Mouse (Mus musculus) embryonic fibroblast, embryonic 13.5 days (primary cell): ENCODE results near the gene Cdc42se1. TPM values are rescaled to one million over a fixed set of nuclear protein-coding genes. Genes with fewer than 3 reads are reported as not detected.

Experiments used
- H3K27ac ChIP-seq: 2 replicates; pipeline ENCODE4 v1.5.1; 2012; ENCODE audit warnings: low read length, control low read depth, inconsistent platforms; ENCODE audit not compliant: insufficient read depth
- H3K4me1 ChIP-seq: 2 replicates; pipeline ENCODE4 v1.6.1; 2011; ENCODE audit warnings: low read length; ENCODE audit not compliant: control insufficient read depth, insufficient read depth
- H3K4me3 ChIP-seq: 2 replicates; pipeline ENCODE4 v1.5.1; 2011; ENCODE audit warnings: mild to moderate bottlenecking, control low read depth, low read length; ENCODE audit not compliant: insufficient read depth
- CTCF ChIP-seq: IDR thresholded peaks from 2 replicates; pipeline ENCODE4 v1.5.1; 2011; ENCODE audit warnings: mild to moderate bottlenecking, control low read depth, low read length, moderate library complexity, borderline replicate concordance; ENCODE audit not compliant: insufficient read depth
- POLR2A ChIP-seq: IDR thresholded peaks from 2 replicates; pipeline ENCODE4 v1.6.1; 2011; ENCODE audit warnings: low read depth, mild to moderate bottlenecking, control low read depth, low read length, moderate library complexity
- polyA plus RNA-seq: library from polyadenylated mRNA; stranded (reverse); fragments of >200 nt; gene quantifications from 2 replicates; pipeline ENCODE4 v1.2.4, GENCODE M21; 2011; ENCODE audit warnings: low read depth; ENCODE audit not compliant: missing spikeins, insufficient read length

Gene Cdc42se1
- polyA plus RNA-seq, 1 experiment, result 67.4 TPM

DNA sequence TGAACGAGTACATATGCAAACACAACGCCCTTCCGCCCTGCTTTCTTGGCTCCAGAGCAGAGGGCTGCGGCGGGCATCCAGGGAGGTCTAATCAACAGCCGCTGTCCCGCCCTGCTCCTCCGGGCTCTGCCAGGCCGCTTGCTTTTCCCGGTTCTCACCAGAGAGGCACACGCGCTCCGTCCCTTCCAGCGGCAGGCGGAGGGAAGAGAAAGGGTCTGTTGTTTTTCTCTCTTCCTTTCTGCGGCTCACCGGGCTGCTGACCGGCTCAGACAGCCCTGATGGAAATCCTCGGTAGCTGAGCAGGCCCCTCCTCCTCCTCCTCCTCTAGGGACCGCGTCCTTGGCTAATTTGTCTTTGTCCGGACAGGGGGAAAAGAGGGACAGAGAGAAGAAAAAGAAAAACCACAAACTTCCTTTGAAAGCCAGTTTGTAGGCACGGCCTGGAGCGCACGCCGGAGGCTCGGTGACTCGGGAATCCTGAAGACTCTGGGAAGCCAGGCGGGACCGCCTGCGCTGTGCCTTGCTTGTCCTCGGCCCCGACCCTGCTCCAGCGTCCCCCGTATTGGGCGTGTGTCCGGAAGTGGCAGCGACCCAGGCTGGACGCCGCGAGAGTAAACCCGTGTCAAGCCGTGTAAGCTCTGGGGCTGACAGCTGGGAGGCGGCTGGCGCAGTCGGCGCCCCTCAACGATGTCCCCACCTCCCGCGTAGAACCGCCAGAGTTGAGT lies 54.5 kb downstream of the Cdc42se1 start:
- H3K4me1 ChIP-seq, result no peaks in the 10 kb centered on the region
- H3K4me3 ChIP-seq, result peak overlapping the region; percentile 75
- H3K27ac ChIP-seq, result peak overlapping the region; percentile 97
- peak; percentile 74 for TF ChIP-seq POLR2A
- TF ChIP-seq CTCF, result peak; percentile 11; the same call in 1 of the 2 replicates

DNA sequence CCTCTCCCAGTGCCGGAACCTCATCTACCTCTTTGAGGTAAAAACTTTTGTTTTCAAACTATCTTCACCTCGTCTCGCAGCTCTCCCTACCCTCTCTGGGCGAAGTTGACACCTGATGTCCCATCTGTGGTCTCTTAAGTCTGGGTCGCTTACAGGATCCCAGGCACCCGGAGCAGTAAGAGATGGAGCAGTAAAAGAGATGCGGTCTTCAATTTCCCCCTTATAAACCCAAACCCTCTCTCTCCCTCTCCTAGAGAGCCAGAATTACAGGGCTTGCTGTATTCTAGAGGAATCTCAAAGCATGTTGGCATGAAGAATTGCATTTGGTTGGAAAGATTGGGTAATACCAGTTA lies 55.0 kb downstream of the Cdc42se1 start:
- peak overlapping the region; percentile 75 for H3K4me3 ChIP-seq
- peak overlapping the region; percentile 97 for H3K27ac ChIP-seq
- TF ChIP-seq CTCF, result no peak
- no peak for TF ChIP-seq POLR2A
- no peaks in the 10 kb centered on the region for H3K4me1 ChIP-seq

DNA sequence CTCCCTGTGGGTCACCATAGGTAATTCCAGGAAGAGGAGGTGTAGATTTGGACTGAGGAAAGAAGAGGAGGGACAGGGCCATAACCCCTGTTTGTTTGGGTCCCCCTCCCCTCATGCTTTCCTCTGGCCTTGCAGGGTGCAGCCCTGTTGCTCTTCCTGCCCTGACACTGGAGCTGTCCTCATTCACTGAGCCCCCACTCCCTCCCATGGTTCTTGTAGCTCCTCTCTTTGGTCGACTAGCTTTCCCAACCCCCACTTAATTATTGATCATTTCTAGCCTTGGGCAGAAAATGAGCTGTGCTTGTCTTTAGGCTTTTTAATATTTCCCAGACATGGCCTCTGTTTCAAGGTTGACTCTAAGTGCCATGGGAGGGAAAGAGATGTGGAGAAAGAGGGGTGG lies 55.5 kb downstream of the Cdc42se1 start:
- Histone ChIP-seq H3K4me1 (no peaks in the 10 kb centered on the region), H3K27ac (no peak overlapping the region), H3K4me3 (peak overlapping the region; percentile 75)
- no peak for TF ChIP-seq POLR2A
- TF ChIP-seq CTCF, result no peak

DNA sequence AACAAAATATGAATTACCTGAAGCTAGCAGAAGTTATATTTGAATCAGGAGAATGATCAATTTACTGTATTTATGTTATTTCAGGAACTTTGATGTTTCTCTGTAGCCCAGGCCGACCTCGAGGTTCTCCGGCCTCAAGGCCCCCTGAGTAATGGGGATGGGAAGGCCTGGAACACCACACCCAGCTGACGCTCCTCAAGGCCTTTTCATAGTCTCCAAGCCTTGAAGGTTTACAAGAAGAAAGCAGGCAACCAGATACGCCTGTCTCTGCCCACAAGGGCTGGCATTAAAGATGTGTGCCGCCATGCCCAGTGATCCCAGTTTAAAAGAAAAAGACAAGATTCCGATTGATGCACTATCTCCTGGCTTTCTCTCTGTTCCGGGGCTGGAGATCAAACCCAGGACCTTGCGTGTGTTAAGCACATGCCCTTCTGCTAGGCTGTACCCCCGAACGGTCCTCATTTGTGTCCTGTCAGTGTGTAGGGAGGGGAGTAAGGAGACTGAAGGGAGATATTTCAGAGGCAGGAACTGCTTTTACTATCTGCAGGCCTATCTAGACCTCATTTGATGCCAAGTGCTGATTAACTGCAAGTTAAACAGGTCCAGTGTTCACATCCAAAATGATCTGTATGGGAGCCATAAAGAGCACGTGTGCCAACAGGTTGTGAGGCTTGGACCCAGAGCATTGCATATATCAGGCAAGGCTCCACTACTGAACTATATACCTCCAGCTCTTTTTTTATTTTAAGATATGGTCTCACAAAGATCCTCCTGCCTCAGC lies 56.2 kb downstream of the Cdc42se1 start:
- H3K4me1 ChIP-seq, result no peaks in the 10 kb centered on the region
- TF ChIP-seq POLR2A, result no peak
- TF ChIP-seq CTCF, result no peak
- H3K4me3 ChIP-seq, result no peak overlapping the region
- no peak overlapping the region for H3K27ac ChIP-seq

DNA sequence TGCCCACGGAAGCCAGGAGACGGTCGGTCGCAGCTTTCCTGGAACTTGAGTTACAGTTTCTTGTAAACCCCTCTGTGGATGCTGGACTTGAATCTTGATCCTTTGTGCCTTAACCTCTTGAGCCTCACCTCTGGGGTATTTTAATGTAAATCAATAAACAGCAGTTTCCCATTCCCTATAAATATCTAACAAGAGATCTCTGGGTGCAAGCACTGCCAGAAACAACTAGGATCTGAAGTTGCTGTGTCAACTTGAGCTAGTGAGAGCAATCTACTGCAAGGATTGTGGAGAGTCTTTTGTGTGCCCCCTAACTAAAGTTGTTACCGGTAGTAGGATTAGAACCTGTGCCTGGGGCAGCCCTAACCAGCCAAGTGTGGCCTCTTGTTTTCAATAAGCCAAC lies 56.9 kb downstream of the Cdc42se1 start:
- H3K27ac ChIP-seq, result no peak overlapping the region
- no peak for TF ChIP-seq CTCF
- no peak for TF ChIP-seq POLR2A
- H3K4me3 ChIP-seq, result no peak overlapping the region
- no peaks in the 10 kb centered on the region for H3K4me1 ChIP-seq

Other genes starting within 250 kb of the Cdc42se1 start
- gene Zfp687, start 213.3 kb upstream of the Cdc42se1 start, polyA plus RNA-seq, result 18.4 and 20.2 TPM in 2 replicates
- gene Psmd4, start 186.1 kb upstream of the Cdc42se1 start, polyA plus RNA-seq, result 234 and 248 TPM in 2 replicates
- 73.5 and 78.1 TPM in 2 replicates for gene Pip5k1a, start 121.8 kb upstream of the Cdc42se1 start, polyA plus RNA-seq
- gene Vps72, start 117.7 kb upstream of the Cdc42se1 start, polyA plus RNA-seq, result 37.2 and 40.4 TPM in 2 replicates
- not detected in 2 replicates for gene Tmod4, start 104.3 kb upstream of the Cdc42se1 start, polyA plus RNA-seq
- gene Scnm1, start 94.7 kb upstream of the Cdc42se1 start, polyA plus RNA-seq, result 43.5 and 51.5 TPM in 2 replicates
- gene Lysmd1, start 94.6 kb upstream of the Cdc42se1 start, polyA plus RNA-seq, result 5.4 and 5.6 TPM in 2 replicates
- 0.47 TPM in 1 of 2 replicates, not detected in the other for gene Tnfaip8l2, start 86.4 kb upstream of the Cdc42se1 start, polyA plus RNA-seq
- gene Sema6c, start 68.3 kb upstream of the Cdc42se1 start, polyA plus RNA-seq, result 5.9 and 8.6 TPM in 2 replicates
- 16.1 and 22.7 TPM in 2 replicates for gene Gabpb2, start 10.8 kb upstream of the Cdc42se1 start, polyA plus RNA-seq
- 33.0 and 44.0 TPM in 2 replicates for gene Mllt11, start 3.4 kb downstream of the Cdc42se1 start, polyA plus RNA-seq
- not detected in 2 replicates for gene Gm128, start 12.9 kb downstream of the Cdc42se1 start, polyA plus RNA-seq
- not detected in 2 replicates for gene Bnipl, start 22.5 kb downstream of the Cdc42se1 start, polyA plus RNA-seq
- 25.5 and 26.9 TPM in 2 replicates for gene Mindy1, start 52.6 kb downstream of the Cdc42se1 start, polyA plus RNA-seq
- gene Prune1, start 53.3 kb downstream of the Cdc42se1 start, polyA plus RNA-seq, result 22.2 and 22.9 TPM in 2 replicates
- 0.79 and 1.2 TPM in 2 replicates for gene Anxa9, start 78.4 kb downstream of the Cdc42se1 start, polyA plus RNA-seq
- 159 and 178 TPM in 2 replicates for gene Cers2, start 86.1 kb downstream of the Cdc42se1 start, polyA plus RNA-seq
- gene Setdb1, start 128.5 kb downstream of the Cdc42se1 start, polyA plus RNA-seq, result 28.6 and 34.3 TPM in 2 replicates
- not detected in 2 replicates for gene 4930558C23Rik, start 174.1 kb downstream of the Cdc42se1 start, polyA plus RNA-seq
- 56.8 and 72.1 TPM in 2 replicates for gene Arnt, start 205.7 kb downstream of the Cdc42se1 start, polyA plus RNA-seq